Mouse (Mus musculus) megakaryocyte progenitor cell, adult 5-6 weeks (primary cell): ENCODE data around the gene A930004D18Rik. TPM values are rescaled to one million over a fixed set of nuclear protein-coding genes. Genes with fewer than 3 reads are reported as not detected.
"Not testable (repeated sequence)": the region's sequence is repeated elsewhere in the genome, so short reads cannot be mapped to it uniquely, and the experiment has no call there.

Experiments used
- ATAC-seq: replicated peaks from 2 replicates; pipeline ENCODE4 v1.8.0; 2016; ENCODE audit warnings: mild to moderate bottlenecking, moderate TSS enrichment, inconsistent platforms; ENCODE audit not compliant: poor library complexity
- total RNA-seq, 2 experiments: library from RNA; stranded (forward) in 1 of 2; stranded (reverse) in 1 of 2; fragments of 157-497, 149-512 nt in 1 of 2; fragments of 200-1000 nt in 1 of 2; gene quantifications; 2 replicates each; pipeline versions ENCODE4 v1.2.3 to v1.2.4; 2015 to 2017

Gene A930004D18Rik
- total RNA-seq, 2 experiments from 2014 or later, result not detected

- no peak for ATAC-seq
Observed at GRCm38 (mm10) chr2:18012866-18013265, 24.7 kb downstream of the A930004D18Rik start.

GRCm38 (mm10) chr2:18011226-18011625 is 26.3 kb downstream of the A930004D18Rik start:
- ATAC-seq, result no peak

GRCm38 (mm10) chr2:18005137-18005536 is 32.4 kb downstream of the A930004D18Rik start:
- ATAC-seq, result no peak

- no peak for ATAC-seq
Observed at GRCm38 (mm10) chr2:18004286-18004685, 33.3 kb downstream of the A930004D18Rik start.

- ATAC-seq, result no peak
Observed at GRCm38 (mm10) chr2:18002306-18002705, 35.2 kb downstream of the A930004D18Rik start.

- no peak for ATAC-seq
Observed at GRCm38 (mm10) chr2:17996858-17997257, 40.7 kb downstream of the A930004D18Rik start, which contains the start of gene H2al2a. Gene H2al2a, minus strand, starts transcription at chr2:17996958.

GRCm38 (mm10) chr2:17989562-17989961 is 48.0 kb downstream of the A930004D18Rik start:
- peak; percentile 77 for ATAC-seq

GRCm38 (mm10) chr2:17989115-17989514 is 48.4 kb downstream of the A930004D18Rik start:
- ATAC-seq, result no peak

GRCm38 (mm10) chr2:17986694-17987093 is 50.8 kb downstream of the A930004D18Rik start:
- no peak for ATAC-seq

- no peak for ATAC-seq
Observed at GRCm38 (mm10) chr2:17984774-17985173, 52.8 kb downstream of the A930004D18Rik start.

- no peak for ATAC-seq
Observed at GRCm38 (mm10) chr2:17982747-17983146, 54.8 kb downstream of the A930004D18Rik start.

- no peak for ATAC-seq
Observed at GRCm38 (mm10) chr2:17978706-17979105, 58.8 kb downstream of the A930004D18Rik start.

GRCm38 (mm10) chr2:17978251-17978650 is 59.3 kb downstream of the A930004D18Rik start:
- not testable (repeated sequence) for ATAC-seq

- not testable (repeated sequence) for ATAC-seq
Observed at GRCm38 (mm10) chr2:17977645-17978044, 59.9 kb downstream of the A930004D18Rik start.

- ATAC-seq, result no peak
Observed at GRCm38 (mm10) chr2:17975601-17976327, 61.8 kb downstream of the A930004D18Rik start.

Other genes with a start within 250 kb of the A930004D18Rik start
- gene H2al2a, start 40.8 kb downstream of the A930004D18Rik start, total RNA-seq (2015), result not detected in 2 replicates
- gene H2al2a, start 40.8 kb downstream of the A930004D18Rik start, total RNA-seq (2017), result not detected in 2 replicates
- not detected in 2 replicates for gene Skida1, start 11.3 kb upstream of the A930004D18Rik start, total RNA-seq (2015)
- gene Skida1, start 11.3 kb upstream of the A930004D18Rik start, total RNA-seq (2017), result 0.14 TPM in 1 of 2 replicates, not detected in the other
- gene Mllt10, start 17.5 kb upstream of the A930004D18Rik start, total RNA-seq (2015), result 62.3 and 96.1 TPM in 2 replicates
- 41.4 and 57.9 TPM in 2 replicates for gene Mllt10, start 17.5 kb upstream of the A930004D18Rik start, total RNA-seq (2017)